Mouse (Mus musculus): ENCODE measurements around the gene Aasdhppt.

Gene Aasdhppt

GRCm38 (mm10) chr9:4309351-4310085 is at the start of gene Aasdhppt, which contains the start of gene Kbtbd3:
TSS of gene Aasdhppt (minus strand) at chr9:4309471.
TSS of gene Kbtbd3 (plus strand) at chr9:4309833.
- DNase-seq (ENCODE audit: low read depth, low spot score), result peak; percentile 100

GRCm38 (mm10) chr9:4353163-4353562 is 43.9 kb upstream of the Aasdhppt start:
- no peak for DNase-seq (ENCODE audit: low read depth, low spot score)

- no peak for DNase-seq (ENCODE audit: low read depth, low spot score)
Measured at GRCm38 (mm10) chr9:4318939-4319721, 9.9 kb upstream of the Aasdhppt start.

- peak; percentile 24 for DNase-seq (ENCODE audit: low read depth, low spot score)
Measured at GRCm38 (mm10) chr9:4315746-4316145, 6.5 kb upstream of the Aasdhppt start.

- DNase-seq (ENCODE audit: low read depth, low spot score), result no peak
Measured at GRCm38 (mm10) chr9:4313946-4314345, 4.7 kb upstream of the Aasdhppt start.

- no peak for DNase-seq (ENCODE audit: low read depth, low spot score)
Measured at GRCm38 (mm10) chr9:4311162-4311561, 1.9 kb upstream of the Aasdhppt start.

- DNase-seq (ENCODE audit: low read depth, low spot score), result no peak
Measured at GRCm38 (mm10) chr9:4310706-4311105, 1.4 kb upstream of the Aasdhppt start.

- no peak for DNase-seq (ENCODE audit: low read depth, low spot score)
Measured at GRCm38 (mm10) chr9:4308628-4309350, 482 bp downstream of the Aasdhppt start.

GRCm38 (mm10) chr9:4304867-4305266 is 4.4 kb downstream of the Aasdhppt start:
- no peak for DNase-seq (ENCODE audit: low read depth, low spot score)

- no peak for DNase-seq (ENCODE audit: low read depth, low spot score)
Measured at GRCm38 (mm10) chr9:4300466-4300865, 8.8 kb downstream of the Aasdhppt start.

- no peak for DNase-seq (ENCODE audit: low read depth, low spot score)
Measured at GRCm38 (mm10) chr9:4283850-4284249, 25.4 kb downstream of the Aasdhppt start.

GRCm38 (mm10) chr9:4266881-4267280 is 42.4 kb downstream of the Aasdhppt start:
- no peak for DNase-seq (ENCODE audit: low read depth, low spot score)

GRCm38 (mm10) chr9:4260746-4261090 is 48.6 kb downstream of the Aasdhppt start:
- no peak for DNase-seq (ENCODE audit: low read depth, low spot score)

GRCm38 (mm10) chr9:4259841-4260745 is 49.2 kb downstream of the Aasdhppt start:
- no peak for DNase-seq (ENCODE audit: low read depth, low spot score)

GRCm38 (mm10) chr9:4259074-4259473 is 50.2 kb downstream of the Aasdhppt start:
- DNase-seq (ENCODE audit: low read depth, low spot score), result no peak
